Mouse (Mus musculus) cortical plate, adult 2 months (tissue): ENCODE measurements around the gene Trp53bp2.

ENCODE experiments used
- CTCF ChIP-seq: fragments of 200-500 bp; IDR thresholded peaks from 2 replicates; pipeline ENCODE4 v1.5.1; 2011; ENCODE audit warnings: mild to moderate bottlenecking, control low read depth, low read length; ENCODE audit not compliant: insufficient read depth; ENCODE audit errors: extremely low read depth
- POLR2A ChIP-seq: fragments of 200-500 bp; IDR thresholded peaks from 2 replicates; pipeline ENCODE4 v1.6.1; 2011; ENCODE audit warnings: mild to moderate bottlenecking, low read length, control low read depth; ENCODE audit not compliant: insufficient read depth; ENCODE audit errors: extremely low read depth

- no peak for TF ChIP-seq CTCF
- no peak for TF ChIP-seq POLR2A
Measured at GRCm38 (mm10) chr1:182368782-182369181, 40.2 kb upstream of the Trp53bp2 start.
